Mouse (Mus musculus): ENCODE data around the gene Phlda2. TPM values are rescaled to one million over a fixed set of nuclear protein-coding genes. Genes with fewer than 3 reads are reported as not detected.
A peak's percentile ranks its signal among the peaks of the same experiment; 100 is the strongest.

Phlda2 gene
- total RNA-seq, 1 experiment from 2014 or later = 0.78 TPM

GRCm38 (mm10) chr7:143503926-143504325 lies 976 bp upstream of the Phlda2 start:
- no peak for DNase-seq

- DNase-seq = peak; percentile 72
Measured at GRCm38 (mm10) chr7:143501643-143502417, 1.1 kb downstream of the Phlda2 start.

GRCm38 (mm10) chr7:143500912-143501311 lies 2.0 kb downstream of the Phlda2 start:
- no peak for DNase-seq

DNA sequence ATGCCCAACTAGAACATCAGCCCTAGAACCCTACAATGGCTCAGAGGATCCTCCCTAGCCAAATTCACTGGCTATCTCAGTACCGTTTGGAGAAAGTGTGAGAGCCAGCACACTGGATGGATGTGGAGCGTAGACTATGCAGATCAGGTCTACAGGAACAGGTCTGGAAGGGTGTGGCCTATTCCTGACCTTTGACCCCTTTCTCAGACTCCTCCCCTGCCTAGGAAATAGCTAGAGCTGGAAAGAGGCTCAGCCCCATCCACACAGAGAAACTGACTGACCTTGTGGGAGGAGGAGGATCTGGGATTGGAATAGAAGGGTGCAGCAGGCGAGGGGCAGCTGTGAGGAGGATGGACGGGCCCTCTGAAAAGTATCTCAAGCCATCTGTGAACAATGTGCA lies 4.4 kb downstream of the Phlda2 start:
- DNase-seq = no peak

DNA sequence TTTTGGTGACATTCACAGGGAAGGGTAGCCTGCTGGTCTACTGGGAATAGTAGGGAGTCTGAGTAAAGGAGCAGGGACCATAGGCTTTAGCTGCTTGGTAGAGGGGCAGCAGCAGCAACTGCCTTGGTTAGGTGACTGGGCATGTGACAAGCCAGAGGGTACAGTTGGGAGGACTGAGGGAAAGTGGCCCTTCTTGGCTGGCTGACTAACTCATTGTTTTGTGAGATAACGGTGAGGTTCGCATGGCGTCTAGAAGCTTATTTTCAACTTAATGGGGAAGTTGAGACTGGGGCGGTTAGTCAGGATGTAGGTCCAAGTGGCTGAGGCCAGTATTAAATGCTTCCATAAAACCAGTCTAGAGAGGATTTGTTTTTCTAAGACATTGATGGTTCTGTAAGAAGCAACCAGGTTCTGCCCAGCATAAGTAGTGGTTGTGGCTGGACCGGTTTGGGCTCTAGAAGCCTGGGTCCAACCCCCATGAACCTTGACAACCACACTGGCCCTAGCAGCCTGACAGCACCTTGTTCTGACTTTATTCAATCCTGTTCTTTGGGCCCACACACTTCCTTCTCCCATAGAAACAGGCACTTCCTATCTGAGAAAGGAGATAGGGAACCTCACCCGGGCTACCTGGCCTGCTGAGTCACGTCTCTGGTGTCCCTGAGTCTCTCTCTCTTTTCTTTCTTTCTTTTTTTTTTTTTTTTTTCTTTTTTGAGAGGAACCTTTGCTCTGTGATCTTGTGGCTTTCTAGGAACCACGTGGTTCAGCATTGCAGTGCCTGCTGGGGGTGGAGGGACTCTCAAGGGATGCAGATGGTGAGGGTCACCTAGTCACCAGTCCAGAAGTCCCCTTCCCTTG lies 7.6 kb downstream of the Phlda2 start:
- DNase-seq = no peak

DNA sequence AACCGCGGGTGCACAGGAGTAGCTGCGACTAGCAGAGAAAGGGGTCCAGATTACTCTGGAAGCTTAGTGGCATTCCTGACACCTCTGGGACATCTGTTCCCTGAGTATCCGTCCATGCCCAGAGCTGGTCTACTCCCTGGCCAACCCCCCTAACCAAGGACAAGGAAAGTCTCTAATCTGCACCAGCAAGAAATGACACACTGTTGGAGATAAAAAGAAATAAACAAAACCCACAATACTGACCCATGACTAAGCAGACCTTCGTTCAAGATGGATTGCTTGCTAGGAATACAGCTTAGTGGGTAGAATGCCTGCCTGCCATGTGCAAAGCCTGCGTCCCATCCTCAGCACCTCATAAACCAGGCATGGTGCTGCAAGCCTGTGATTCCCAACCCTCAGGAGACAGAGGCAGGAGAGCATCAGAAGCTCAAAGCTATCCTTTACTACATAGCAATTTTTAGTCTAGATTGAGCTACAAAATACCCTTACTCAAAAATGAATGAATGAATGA lies 9.3 kb downstream of the Phlda2 start:
- DNase-seq = no peak

GRCm38 (mm10) chr7:143489735-143490134 lies 13.2 kb downstream of the Phlda2 start:
- no peak for DNase-seq

DNA sequence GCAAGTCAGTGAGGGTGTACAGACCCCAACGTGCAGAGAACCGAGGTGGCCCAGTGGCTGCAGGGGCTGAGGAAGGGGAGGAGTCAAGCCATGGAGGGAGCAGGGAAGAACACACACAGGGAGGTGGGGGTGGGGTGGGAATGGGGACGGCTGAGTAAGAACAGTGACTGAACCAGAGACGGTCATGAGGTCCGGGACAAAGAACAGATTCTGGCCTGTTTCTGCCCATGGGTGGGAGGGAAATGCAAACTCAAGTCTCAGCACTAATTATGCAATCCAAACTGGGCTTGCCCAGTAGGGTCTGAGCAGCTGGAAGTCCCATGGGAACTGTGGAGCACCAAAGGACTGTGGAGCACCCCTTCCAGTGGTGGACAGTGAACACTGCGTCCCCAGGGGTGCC lies 20.4 kb downstream of the Phlda2 start:
- no peak for DNase-seq

DNA sequence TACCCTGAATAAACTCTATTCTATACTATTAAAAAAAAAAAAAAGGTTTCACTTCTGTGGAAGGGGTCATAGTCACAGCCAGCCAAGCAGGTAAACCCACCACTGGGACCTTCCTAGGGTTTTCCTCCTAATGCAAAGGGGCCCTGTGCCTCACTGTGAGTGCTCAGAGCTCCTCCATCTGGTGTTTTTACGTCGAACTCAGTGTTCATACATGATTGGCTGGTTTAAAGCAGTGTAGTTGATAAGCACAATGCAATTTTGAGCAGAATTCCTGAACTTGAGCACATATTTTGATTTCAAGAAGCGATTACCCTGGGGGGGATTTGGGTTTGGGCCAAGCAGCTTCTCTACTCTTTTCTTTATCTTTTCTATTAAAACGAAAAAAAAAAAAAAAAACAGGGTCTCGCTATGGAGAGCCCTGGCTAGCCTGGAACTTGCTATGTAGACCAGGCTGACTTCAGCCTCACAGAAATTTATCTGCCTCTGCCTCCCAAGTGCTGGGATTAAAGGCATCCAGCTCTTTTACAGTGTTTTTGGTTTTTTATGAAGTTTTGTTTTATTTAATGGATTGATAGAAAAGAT lies 21.1 kb downstream of the Phlda2 start:
- DNase-seq = no peak

DNA sequence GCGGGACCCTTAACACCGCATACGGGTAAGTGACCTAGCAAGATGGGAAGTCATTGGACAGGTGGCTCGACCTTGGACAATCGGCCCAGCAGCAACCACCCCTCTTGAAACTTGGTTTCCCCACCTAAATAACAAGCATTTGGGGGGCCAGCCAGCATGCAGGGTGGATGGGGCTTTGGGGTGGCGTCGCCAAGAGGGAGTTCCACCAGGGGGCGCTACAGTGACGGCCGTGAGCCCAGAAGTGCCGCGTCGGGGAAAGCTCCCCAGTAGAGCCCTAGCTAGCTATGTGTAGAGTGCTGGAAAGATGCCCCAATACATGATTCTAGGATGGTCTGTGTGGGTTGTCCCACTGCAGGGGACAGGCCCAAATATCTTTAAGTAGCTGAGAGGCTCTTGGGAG lies 22.5 kb downstream of the Phlda2 start:
- peak; percentile 89 for DNase-seq

DNA sequence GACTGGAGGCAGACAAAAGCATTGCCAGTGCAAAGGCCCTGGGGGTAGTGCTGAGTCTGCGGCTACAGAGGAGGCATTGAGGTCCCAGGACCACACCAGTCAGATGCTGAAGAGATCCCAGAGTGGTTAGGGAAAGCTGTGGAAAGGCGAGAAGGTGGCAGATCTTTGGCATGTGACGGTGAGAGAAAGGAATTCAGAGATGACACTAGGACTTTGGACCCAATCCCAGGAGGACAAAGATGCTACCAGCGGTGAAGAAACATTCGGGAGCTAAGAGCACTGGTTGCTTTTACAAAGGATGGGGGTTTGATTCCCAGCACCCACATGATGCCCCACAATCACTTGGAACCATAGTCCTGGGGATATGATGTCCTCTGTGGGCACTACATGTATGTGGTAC lies 25.1 kb downstream of the Phlda2 start:
- DNase-seq = no peak

DNA sequence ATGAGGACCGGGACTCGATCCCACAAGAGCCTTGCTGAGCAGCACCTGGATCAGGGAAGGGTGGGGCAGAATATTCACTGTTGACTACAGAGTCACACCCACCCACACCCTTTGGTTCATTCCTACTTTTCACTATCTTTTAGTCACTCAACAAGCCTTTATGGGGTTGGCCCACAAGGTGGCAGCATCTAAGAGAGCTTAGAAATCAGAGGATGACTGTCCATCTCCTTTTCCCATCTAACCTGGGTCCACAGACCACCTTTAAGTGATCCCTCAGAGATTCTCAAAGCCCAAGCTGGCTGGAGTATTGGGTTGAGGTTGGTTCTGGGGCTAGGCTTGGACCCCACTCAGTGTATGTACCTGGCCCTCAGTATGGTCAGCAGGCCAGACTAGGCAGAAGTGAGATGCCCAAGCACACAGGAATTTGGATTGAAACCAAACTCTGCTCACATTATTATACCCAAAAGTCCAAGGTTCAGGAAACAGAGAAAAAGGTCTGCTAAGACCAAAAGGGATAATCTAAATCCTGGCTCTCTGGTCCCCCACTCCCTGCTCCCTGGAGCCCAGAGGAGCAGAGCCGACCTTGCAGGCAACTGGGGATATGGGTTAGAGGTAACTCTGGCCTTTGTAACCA lies 26.1 kb downstream of the Phlda2 start:
- no peak for DNase-seq

DNA sequence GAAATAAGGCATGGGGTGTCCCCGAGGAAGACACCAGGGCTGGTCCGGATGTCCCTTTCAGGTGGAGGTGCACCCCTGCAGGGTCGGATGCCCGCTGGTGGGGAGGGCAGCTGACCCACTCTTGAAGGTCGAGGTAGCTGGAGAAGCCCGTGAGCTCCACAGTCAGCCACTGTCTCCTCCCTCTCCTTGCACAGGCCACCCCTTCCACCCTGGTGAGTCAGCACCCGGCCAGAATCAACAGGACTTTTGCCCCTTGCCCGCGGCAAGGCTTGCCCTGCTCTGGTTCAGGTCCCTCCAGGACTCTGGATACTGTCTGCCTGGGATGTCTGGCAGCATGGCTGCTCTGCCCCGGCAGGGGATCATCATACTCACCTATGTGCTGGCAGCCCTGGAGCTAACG lies 27.1 kb downstream of the Phlda2 start:
- peak; percentile 60 for DNase-seq

DNA sequence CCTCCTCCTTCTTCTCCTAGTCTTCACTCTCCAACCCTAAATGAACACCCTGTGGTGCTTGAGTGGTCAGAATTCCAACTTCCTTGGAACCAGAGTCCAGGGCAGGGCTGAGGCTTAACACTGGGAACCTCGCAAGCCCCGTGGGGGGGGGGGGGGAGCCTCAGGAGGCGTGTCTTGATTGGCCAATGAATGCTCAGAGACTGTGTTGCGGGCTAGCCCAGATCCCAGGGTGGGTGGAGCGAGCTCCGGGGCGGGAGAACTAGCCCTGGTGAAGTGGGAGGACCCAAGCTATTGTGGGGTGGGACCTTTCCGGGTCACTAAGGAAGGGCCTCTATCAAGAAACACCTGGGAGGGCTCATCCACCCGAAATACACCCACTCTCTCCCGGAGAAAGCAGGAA lies 28.1 kb downstream of the Phlda2 start:
- no peak for DNase-seq

- peak; percentile 41 for DNase-seq
Measured at GRCm38 (mm10) chr7:143473347-143474101, 29.4 kb downstream of the Phlda2 start, which contains the start of gene Slc22a18. TSS of gene Slc22a18 (plus strand) at chr7:143473736.

- peak; percentile 87 for DNase-seq
Measured at GRCm38 (mm10) chr7:143469946-143470345, 33.0 kb downstream of the Phlda2 start.

DNA sequence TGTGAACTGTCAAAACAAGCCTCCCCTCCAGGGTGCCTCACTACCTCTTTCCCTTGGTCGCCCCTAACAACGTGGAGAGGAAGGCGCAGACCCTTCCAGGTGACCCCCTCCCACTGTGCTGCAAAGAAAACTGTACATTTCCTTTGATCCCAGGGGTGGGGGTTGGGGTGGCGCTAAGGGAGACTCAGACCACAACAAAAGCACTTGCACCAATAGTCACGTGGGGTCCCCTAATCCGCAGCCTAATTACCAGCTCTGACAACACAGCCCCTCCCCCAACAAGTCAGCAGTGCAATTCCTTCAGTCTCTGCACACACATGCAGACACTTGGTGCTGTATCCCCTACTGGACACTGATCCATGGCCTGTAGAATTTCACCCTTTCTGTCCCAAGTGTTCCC lies 35.2 kb downstream of the Phlda2 start:
- DNase-seq = no peak

- DNase-seq = peak; percentile 89
Measured at GRCm38 (mm10) chr7:143466099-143466677, 36.8 kb downstream of the Phlda2 start.

DNA sequence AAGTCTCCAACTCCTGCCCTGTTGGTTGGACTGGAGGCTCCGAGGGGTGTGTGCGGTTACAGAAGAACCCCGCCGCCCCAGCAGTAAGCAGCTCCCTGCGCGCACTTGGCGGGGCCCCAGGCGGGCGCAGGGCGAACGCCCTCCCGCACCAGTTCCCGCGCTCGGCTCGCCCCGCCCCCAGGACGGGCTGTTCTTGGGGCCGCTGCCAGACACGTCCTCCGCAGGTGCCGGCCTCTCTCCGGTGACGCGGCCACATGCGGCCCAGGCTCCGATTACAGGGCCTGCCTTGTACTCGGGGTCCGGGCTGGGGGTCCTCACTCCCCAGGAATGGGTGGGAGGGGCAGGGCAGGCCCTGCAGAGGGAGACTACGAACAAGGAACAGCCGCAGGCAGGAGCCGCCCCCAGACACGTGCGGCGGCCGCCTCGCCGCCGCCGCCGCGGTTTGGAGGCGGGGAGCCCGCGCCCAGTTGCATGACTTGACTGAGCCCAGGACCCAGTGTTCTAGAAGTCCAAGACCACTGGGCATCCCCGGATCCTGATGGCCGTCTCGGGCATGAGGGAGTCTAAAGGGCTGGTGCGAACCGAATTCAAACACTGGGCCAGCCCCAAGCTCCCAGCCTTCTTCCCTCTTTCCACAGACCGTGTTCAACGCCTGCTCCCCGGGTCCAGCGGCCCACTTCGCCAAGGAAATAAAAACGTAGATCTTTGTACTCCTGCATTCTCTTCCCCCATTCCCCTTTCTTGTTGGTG lies 38.0 kb downstream of the Phlda2 start:
- DNase-seq = peak; percentile 83

- peak; percentile 89 for DNase-seq
Measured at GRCm38 (mm10) chr7:143463865-143464415, 39.0 kb downstream of the Phlda2 start.

All from adrenal gland, postnatal 14 days (tissue).